Mouse (Mus musculus) forebrain, embryonic 13.5 days (tissue): ENCODE results near the gene Cmbl. TPM values are rescaled to one million over a fixed set of nuclear protein-coding genes. Genes with fewer than 3 reads are reported as not detected.
A peak's percentile ranks its signal among the peaks of the same experiment; 100 is the strongest.

ENCODE experiments used
- ATAC-seq: fragments of 200-750 bp; cut with Nextera tagmentation; 2 replicates; pipeline ENCODE4 v1.8.0; 2017
- H3K27ac ChIP-seq: fragments of 300-500 bp; sonication (generic); 2 replicates; pipeline ENCODE4 v1.5.1; 2015; ENCODE audit warnings: inconsistent platforms, mild to moderate bottlenecking, moderate library complexity
- H3K27me3 ChIP-seq: fragments of 300-500 bp; sonication (generic); 2 replicates; pipeline ENCODE4 v1.6.1; 2015; ENCODE audit warnings: mild to moderate bottlenecking, inconsistent platforms
- H3K36me3 ChIP-seq: fragments of 300-500 bp; sonication (generic); 2 replicates; pipeline ENCODE4 v1.6.1; 2015; ENCODE audit warnings: mild to moderate bottlenecking, inconsistent platforms; ENCODE audit not compliant: poor library complexity, severe bottlenecking
- H3K4me1 ChIP-seq: fragments of 300-500 bp; sonication (generic); 2 replicates; pipeline ENCODE4 v1.6.1; 2015; ENCODE audit warnings: inconsistent platforms
- H3K4me2 ChIP-seq: fragments of 300-500 bp; sonication (generic); 2 replicates; pipeline ENCODE4 v1.6.1; 2015; ENCODE audit warnings: inconsistent platforms, mild to moderate bottlenecking, moderate library complexity
- H3K4me3 ChIP-seq: fragments of 300-500 bp; sonication (generic); 2 replicates; pipeline ENCODE4 v1.5.1; 2015; ENCODE audit warnings: mild to moderate bottlenecking, inconsistent platforms
- H3K9ac ChIP-seq: fragments of 300-500 bp; sonication (generic); 2 replicates; pipeline ENCODE4 v1.6.1; 2015; ENCODE audit warnings: mild to moderate bottlenecking, inconsistent platforms
- H3K9me3 ChIP-seq: fragments of 300-500 bp; sonication (generic); replicated peaks from 2 replicates; pipeline ENCODE4 v1.6.1; 2016; ENCODE audit warnings: inconsistent platforms
- WGBS: fragments of 180-500 bp; shearing (Covaris S2); methylation state at CpG from one replicate; pipeline ENCODE4 v1.1.7; 2015; 5-methylcytosine and 5-hydroxymethylcytosine counted together
- polyA plus RNA-seq: library from polyadenylated mRNA; unstranded; fragments of >200 nt; fragmentation: Nextera tagmentation; extraction: Ambion mirVana; gene quantifications from 2 replicates; pipeline ENCODE4 v1.2.1, GENCODE M21; 2015

The Cmbl gene
- polyA plus RNA-seq, 1 experiment from 2014 or later, result 2.1 TPM

DNA sequence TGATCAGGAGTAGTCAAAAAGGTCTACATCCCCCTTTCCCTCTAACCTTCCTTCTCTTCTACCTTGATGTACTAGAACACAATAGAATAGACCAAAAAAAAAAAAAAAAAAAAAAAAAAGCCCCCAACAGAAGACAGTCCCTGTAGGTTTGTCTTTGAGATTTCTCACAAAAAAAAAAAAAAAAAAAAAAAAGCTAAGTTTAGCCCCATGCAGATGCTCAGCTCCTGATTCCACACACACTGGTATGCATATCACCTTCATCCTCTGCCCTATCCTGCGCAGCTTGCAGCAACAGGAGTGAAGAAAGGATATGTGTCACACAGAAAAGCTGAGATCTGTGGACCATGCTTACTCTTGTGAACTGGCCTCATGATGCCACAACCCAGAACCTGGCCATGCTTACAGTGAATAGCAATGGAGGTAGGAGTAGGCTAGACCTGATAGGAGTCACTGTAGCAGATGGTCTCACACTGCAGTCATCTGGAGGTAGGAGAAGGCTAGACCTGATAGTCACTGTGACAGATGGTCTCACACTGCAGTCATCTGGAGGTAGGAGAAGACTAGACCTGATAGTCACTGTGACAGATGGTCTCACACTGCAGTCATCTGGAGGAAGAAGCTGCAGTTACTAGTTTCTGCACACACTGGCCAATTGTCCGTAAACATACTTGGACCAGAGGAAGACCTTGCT, 32.7 kb upstream of the Cmbl start:
- H3K4me1 ChIP-seq, result peaks cover 39% of the 10 kb centered on the region
- H3K4me2 ChIP-seq, result peak overlapping the region; percentile 77; the same call in 1 of the 2 replicates
- no peaks in the 10 kb centered on the region for H3K27me3 ChIP-seq
- no peak overlapping the region for H3K9ac ChIP-seq
- 0 out of 2 replicates have a peak, but pooled peaks cover 3% of the 10 kb centered on the region for H3K9me3 ChIP-seq
- 100% methylated on average over 2 of the region's 2 CpGs for WGBS
- H3K4me3 ChIP-seq, result peak overlapping the region; percentile 90; the same call in 1 of the 2 replicates
- ATAC-seq, result no peak
- H3K36me3 ChIP-seq, result no peaks in the 10 kb centered on the region
- H3K27ac ChIP-seq, result no peak overlapping the region

DNA sequence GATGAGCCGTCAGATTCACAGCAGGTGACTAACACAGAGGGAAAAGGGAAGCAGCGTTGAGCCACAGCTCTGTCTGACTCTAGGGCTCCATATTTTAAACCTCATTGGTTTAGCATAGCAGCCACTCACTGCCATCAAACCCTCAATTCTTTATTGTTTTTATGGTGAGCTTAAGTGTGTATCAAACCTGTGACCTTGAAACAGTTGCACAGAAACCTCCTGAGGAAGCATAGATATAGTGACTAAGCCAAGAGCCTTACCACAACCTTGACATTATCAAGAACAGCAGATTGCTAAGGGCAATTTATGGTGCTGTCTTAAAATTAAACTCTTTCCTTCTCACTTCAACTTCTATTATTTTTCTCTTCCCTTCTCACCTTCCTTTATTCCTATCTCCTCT, 31.7 kb upstream of the Cmbl start:
- WGBS, result 69% methylated on average over 2 of the region's 2 CpGs
- Histone ChIP-seq H3K9ac (no peak overlapping the region), H3K36me3 (no peaks in the 10 kb centered on the region), H3K4me1 (peaks cover 36% of the 10 kb centered on the region), H3K27me3 (no peaks in the 10 kb centered on the region), H3K4me2 (no peak overlapping the region), H3K4me3 (no peak overlapping the region), H3K9me3 (no peaks in the 10 kb centered on the region), H3K27ac (no peak overlapping the region)
- ATAC-seq, result no peak

DNA sequence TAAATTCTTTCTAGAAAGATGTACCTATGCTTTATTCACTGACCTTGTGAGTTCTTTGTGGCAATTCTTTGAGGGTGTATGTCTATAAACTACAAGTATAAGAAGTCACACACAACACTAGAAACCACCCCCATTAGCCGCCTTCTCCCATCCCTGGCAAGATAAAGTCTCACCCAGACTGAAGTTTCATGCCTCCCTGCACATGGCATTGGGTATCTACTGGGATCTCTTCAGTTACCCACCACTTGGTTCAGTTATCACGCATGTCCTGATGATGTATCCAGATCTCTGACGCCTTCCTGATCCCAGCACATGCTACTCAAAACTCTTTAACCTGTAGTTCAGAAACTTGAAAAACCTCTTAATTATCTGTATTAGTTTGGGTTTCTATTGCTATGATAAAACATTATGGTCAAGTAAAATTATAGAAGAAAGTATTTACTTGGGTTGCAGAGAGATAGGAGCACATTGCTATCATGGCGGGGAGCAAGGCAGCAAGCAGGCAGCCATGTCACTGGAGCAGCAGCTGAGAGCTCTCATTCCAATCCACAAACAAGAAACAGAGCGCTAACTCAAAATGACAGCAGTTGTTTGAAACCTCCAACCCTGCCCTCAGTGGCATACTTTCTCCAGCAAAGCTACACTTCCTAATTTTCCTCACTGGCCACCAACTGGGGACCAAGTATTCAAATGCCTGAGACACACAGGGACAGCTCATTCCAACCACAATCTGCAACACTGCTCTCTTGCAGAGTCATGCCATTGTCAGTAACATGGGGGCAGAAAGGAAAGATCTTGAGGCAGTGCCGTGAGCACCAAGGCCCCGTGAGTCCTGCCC, 30.5 kb upstream of the Cmbl start:
- ATAC-seq, result no peak
- Histone ChIP-seq H3K27ac (no peak overlapping the region), H3K9ac (no peak overlapping the region), H3K9me3 (no peaks in the 10 kb centered on the region), H3K36me3 (no peaks in the 10 kb centered on the region), H3K4me1 (peaks cover 25% of the 10 kb centered on the region), H3K4me2 (no peak overlapping the region), H3K27me3 (no peaks in the 10 kb centered on the region), H3K4me3 (no peak overlapping the region)
- WGBS, result 85% methylated on average over 7 of the region's 7 CpGs

DNA sequence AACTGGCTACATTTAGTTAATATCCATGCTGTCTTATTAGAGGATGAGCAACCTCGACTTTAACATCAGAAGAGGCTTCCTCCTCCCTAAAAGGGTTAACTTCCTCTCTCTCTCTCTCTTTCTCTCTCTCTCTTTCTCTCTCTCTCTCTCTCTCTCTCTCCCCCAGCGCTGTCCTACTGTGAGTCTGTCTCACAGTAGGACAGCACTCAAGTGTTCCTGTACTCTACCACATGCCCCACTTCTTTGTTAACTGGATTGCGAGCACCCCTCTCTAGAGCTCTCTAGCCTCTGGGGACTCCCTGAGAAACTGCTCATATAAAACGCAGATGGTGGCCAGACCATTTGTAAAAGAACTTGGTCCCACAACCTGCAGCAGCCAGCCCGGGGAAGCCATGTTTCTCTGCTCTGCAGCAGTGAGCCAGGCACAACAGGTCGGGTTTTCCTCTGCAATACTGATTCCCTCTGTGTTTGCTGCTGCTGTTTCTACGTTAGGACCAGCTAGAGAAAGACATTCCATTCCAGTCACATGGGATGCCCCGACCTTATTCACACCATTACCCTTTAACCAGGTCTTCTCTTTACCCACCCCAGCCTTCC, 29.8 kb upstream of the Cmbl start:
- Histone ChIP-seq H3K27me3 (no peaks in the 10 kb centered on the region), H3K27ac (peak overlapping the region; percentile 68), H3K9me3 (no peaks in the 10 kb centered on the region), H3K9ac (no peak overlapping the region), H3K4me3 (no peak overlapping the region), H3K4me2 (peak overlapping the region; percentile 24; the same call in 1 of the 2 replicates), H3K36me3 (no peaks in the 10 kb centered on the region), H3K4me1 (peaks cover 22% of the 10 kb centered on the region)
- no peak for ATAC-seq
- 22% methylated on average over 8 of the region's 8 CpGs for WGBS

DNA sequence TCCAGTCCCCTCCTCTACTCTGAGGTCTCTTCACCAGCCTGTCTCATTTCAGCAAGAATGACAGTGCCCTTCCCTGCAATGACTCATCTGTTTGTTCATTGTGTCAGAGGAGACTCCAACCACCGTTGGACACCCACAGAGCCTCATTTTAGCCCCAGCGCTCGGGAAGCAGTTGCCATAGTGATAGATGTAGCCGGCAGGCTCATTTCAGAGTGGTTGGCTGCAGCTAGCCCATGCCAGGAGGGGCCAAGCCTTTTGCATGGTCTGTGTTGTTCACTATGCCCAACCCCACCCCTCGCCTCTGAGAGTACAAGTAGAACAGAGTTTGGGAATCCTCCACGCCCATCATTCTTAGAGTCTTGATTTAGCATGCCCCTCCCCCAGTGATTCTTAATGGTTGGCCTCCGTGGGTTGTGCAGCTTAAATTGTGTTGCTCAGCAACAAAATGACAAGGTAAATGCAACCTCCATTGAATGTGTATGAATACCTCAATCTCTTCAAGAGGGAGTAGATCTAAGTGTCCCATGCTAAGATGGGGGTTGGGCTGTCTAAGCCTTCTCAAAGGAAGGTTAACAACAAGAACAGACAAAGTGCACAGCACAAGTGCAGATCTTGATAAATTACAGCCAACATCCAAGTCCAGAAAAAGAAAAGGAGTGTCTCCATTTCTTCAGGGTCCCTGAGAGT, 29.0 kb upstream of the Cmbl start:
- Histone ChIP-seq H3K27me3 (no peaks in the 10 kb centered on the region), H3K4me2 (peak overlapping the region; percentile 24), H3K4me3 (no peak overlapping the region), H3K4me1 (peaks cover 22% of the 10 kb centered on the region), H3K9ac (no peak overlapping the region), H3K36me3 (no peaks in the 10 kb centered on the region), H3K9me3 (no peaks in the 10 kb centered on the region), H3K27ac (peak overlapping the region; percentile 68)
- ATAC-seq, result peak; percentile 76
- 2% methylated on average over 7 of the region's 7 CpGs for WGBS

DNA sequence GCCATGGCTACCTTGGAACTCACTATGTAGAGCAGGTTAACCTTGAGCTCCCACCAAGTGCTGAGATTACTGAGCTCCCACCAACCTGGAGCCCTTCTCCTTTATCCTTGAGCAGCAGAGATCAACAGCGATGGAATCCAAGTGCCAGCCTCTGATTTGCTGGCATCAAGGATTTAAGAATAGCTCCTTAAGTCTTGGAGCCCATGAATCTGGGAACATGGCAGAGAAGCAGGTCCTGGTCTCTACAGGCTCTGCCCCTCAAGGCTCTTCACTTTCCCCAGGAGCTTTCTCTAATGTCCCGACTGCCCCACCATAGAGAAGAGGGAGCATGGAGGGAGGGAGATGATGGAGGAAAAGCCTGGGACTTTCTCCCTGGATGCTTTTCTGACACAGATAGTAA, 27.5 kb upstream of the Cmbl start:
- Histone ChIP-seq H3K9ac (no peak overlapping the region), H3K27me3 (no peaks in the 10 kb centered on the region), H3K36me3 (no peaks in the 10 kb centered on the region), H3K9me3 (no peaks in the 10 kb centered on the region), H3K4me1 (peaks cover 31% of the 10 kb centered on the region), H3K4me3 (no peak overlapping the region), H3K4me2 (no peak overlapping the region), H3K27ac (no peak overlapping the region)
- 97% methylated on average over 2 of the region's 2 CpGs for WGBS
- ATAC-seq, result no peak

DNA sequence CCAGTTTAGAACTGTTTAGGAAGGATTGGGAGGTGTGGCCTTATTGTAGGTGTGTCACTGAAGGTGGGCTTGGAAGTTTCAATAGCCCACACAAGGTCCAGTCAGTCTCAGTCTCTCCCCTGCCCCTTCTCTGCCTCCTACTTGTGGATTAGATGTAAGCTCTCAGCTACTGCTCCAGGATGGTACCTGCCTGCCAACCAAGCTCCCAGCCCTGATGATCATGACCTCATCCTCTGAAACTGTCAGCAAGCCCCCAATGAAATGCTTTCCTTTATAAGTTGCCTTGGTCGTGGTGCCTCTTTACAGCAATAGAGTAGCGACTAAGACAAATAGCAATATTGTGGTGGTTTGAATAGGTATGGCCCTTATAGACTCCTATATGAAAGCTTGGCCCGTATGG, 26.8 kb upstream of the Cmbl start:
- no peak overlapping the region for H3K9ac ChIP-seq
- no peak overlapping the region for H3K27ac ChIP-seq
- no peak overlapping the region for H3K4me3 ChIP-seq
- WGBS, result 89% methylated on average over 3 of the region's 3 CpGs
- H3K4me1 ChIP-seq, result peaks cover 36% of the 10 kb centered on the region
- no peaks in the 10 kb centered on the region for H3K9me3 ChIP-seq
- no peaks in the 10 kb centered on the region for H3K27me3 ChIP-seq
- H3K4me2 ChIP-seq, result no peak overlapping the region
- H3K36me3 ChIP-seq, result no peaks in the 10 kb centered on the region
- ATAC-seq, result no peak

DNA sequence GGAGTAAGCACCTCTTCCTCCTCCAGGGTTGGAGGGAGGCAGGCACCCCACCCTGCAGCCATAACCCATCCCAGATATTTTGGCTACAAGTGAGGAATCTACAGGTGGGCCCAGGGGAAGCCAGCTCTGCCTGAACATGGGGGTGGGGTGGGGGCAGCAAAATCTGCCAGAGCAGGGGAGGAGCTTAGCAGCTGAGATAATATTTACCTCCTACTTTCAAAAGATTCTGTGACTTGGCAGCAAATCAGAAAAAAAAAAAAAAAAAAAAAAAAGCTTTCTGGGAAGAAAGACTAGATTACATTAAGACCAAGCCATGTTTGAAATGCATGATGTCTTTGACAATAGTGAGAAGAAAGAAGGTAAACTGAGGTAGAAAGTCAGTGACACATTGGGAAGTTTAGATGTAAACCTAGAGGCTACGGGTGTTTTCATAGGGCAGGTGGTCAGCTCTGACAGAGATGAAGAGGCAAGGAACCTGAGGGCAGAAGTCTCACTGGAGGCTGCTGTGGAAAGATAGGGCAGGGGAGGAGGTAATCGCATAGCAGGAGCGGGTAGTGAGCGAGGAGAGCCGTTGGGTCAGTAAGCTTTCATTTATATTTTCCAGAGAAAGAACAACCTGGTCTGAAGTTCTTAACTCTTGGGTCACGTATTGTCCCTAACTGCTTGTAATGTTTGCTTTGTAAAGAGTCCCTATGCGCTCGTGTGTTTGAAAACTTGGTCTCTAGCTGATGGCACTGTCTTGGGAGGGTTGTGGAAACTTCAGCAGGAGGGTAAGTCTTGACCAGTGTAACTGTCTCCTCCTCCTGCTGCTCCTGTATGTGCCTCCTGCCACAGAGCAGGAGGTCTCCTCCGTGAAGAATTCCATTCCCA, 25.3 kb upstream of the Cmbl start:
- ATAC-seq, result no peak
- H3K27me3 ChIP-seq, result no peaks in the 10 kb centered on the region
- H3K27ac ChIP-seq, result no peak overlapping the region
- WGBS, result 85% methylated on average over 9 of the region's 9 CpGs
- H3K4me2 ChIP-seq, result no peak overlapping the region
- H3K36me3 ChIP-seq, result no peaks in the 10 kb centered on the region
- H3K4me1 ChIP-seq, result peaks cover 36% of the 10 kb centered on the region
- no peak overlapping the region for H3K9ac ChIP-seq
- no peak overlapping the region for H3K4me3 ChIP-seq
- H3K9me3 ChIP-seq, result no peaks in the 10 kb centered on the region

DNA sequence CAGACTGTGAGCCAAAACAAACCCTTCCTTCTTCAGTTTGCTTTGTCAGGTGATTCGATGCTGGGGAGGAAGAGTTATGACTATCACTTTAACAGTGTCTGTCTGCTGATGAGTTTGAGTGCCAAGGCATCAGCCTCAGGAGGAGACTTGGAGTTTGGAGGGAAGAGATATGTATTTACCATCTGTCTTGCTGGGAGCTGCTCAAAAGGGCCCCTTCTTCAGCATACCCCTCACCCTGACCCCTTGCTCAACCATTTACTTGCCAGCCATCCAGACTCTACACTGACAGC, 24.7 kb upstream of the Cmbl start:
- Histone ChIP-seq H3K9me3 (no peaks in the 10 kb centered on the region), H3K36me3 (no peaks in the 10 kb centered on the region), H3K27ac (no peak overlapping the region), H3K9ac (no peak overlapping the region), H3K4me1 (peaks cover 32% of the 10 kb centered on the region), H3K4me2 (no peak overlapping the region), H3K27me3 (no peaks in the 10 kb centered on the region), H3K4me3 (no peak overlapping the region)
- no peak for ATAC-seq
- 83% methylated on average over 1 of the region's 1 CpGs for WGBS

DNA sequence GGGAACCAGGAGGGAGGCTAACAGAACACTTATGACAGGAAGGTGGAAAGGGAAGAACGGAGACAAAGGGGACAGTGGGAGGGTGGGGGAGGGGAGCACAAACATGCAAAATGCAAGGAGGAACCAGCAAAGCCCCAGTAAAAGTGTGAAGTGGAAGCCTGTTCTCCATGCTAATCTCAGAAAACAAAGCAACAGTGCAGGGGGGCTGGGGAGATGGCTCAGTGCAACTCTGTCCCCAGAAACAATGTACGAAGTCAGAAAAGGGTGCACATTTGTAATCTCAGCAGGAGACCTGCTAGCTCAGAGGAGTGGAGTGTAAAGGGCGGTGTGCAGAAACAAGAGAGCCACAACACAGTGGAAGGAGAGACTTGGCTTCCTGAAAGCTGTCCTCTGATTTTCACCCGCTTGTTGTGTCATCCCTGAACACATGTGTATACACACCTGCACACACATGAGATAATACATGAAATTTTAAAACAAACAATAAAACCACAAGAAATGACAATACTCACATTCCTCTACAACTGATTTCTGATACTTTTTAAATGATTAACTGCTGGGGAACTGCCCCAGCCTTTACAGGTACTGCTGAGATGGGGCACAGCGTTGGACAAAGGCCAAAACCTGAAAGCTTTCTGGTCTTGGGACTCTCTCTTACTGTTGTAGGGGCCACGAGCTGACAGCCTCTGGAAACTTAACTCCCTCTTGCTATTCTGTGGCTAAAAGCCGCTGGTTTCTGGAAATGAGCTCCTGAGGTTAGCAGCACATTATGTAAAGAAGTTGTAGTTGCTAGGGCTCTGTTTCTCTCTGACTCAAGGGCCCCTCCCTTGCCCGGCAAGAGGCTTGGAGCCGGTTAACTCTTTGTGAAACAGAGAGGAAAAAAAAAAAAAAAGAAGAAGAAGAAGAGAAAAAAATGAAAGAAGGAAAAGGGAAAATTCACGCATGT, 22.9 kb upstream of the Cmbl start:
- peaks cover 18% of the 10 kb centered on the region for H3K4me1 ChIP-seq
- H3K4me2 ChIP-seq, result peak overlapping the region; percentile 20
- no peaks in the 10 kb centered on the region for H3K27me3 ChIP-seq
- peak overlapping the region; percentile 66 for H3K27ac ChIP-seq
- no peaks in the 10 kb centered on the region for H3K9me3 ChIP-seq
- ATAC-seq, result peak; percentile 34; the same call in 1 of the 2 replicates
- no peaks in the 10 kb centered on the region for H3K36me3 ChIP-seq
- no peak overlapping the region for H3K4me3 ChIP-seq
- 5% methylated on average over 10 of the region's 10 CpGs for WGBS
- peak overlapping the region; percentile 5; the same call in 1 of the 2 replicates for H3K9ac ChIP-seq
